Mouse (Mus musculus): ENCODE measurements at regions not wholly inside any gene's neighbourhood (a gene's known extent, or its start where the extent isn't known, plus 50 kb on each side); places are given as distances from the start of the nearest gene placed in this dataset.

- DNase-seq, result no peak
Observed at GRCm38 (mm10) chr16:92903486-92903885, 77.5 kb upstream of the Runx1 start.

GRCm38 (mm10) chr16:92899704-92900103, 73.8 kb upstream of the Runx1 start:
- no peak for DNase-seq

GRCm38 (mm10) chr16:92891741-92892140, 65.8 kb upstream of the Runx1 start:
- no peak for DNase-seq

GRCm38 (mm10) chr16:92890713-92891112, 64.8 kb upstream of the Runx1 start:
- no peak for DNase-seq

GRCm38 (mm10) chr16:92889537-92889936, 63.6 kb upstream of the Runx1 start:
- DNase-seq, result no peak

- no peak for DNase-seq
Observed at GRCm38 (mm10) chr16:92886226-92886625, 60.3 kb upstream of the Runx1 start.

- no peak for DNase-seq
Observed at GRCm38 (mm10) chr16:92883821-92884272, 57.9 kb upstream of the Runx1 start.

GRCm38 (mm10) chr16:92880356-92881043, 54.6 kb upstream of the Runx1 start:
- no peak for DNase-seq

- no peak for DNase-seq
Observed at GRCm38 (mm10) chr16:92878081-92878480, 52.1 kb upstream of the Runx1 start.

All from kidney, adult 8-10 months (tissue).